Mouse (Mus musculus) bone marrow, adult 2 months (tissue): ENCODE measurements at regions not wholly inside any gene's neighbourhood (a gene's known extent, or its start where the extent isn't known, plus 50 kb on each side); places are given as distances from the start of the nearest gene placed in this dataset.
"Not testable (repeated sequence)": the region's sequence is repeated elsewhere in the genome, so short reads cannot be mapped to it uniquely, and the experiment has no call there.

ENCODE experiments used
- H3K27ac ChIP-seq: fragments of 200-500 bp; 2 replicates; pipeline ENCODE4 v1.5.1; 2012; ENCODE audit warnings: low read depth, mild to moderate bottlenecking, control low read depth, inconsistent platforms, low read length; ENCODE audit not compliant: control insufficient read depth, poor library complexity, insufficient read depth
- H3K4me1 ChIP-seq: fragments of 200-500 bp; 2 replicates; pipeline ENCODE4 v1.6.1; 2011; ENCODE audit warnings: low read length; ENCODE audit not compliant: control insufficient read depth, insufficient read depth
- H3K4me3 ChIP-seq: fragments of 200-500 bp; replicated peaks from 2 replicates; pipeline ENCODE3; 2011; ENCODE audit warnings: mild to moderate bottlenecking, low read depth, low read length, control low read depth; ENCODE audit not compliant: control insufficient read depth
- CTCF ChIP-seq: fragments of 200-500 bp; IDR thresholded peaks from 2 replicates; pipeline ENCODE4 v1.5.1; 2011; ENCODE audit warnings: low read length, control low read depth; ENCODE audit not compliant: control insufficient read depth, insufficient read depth
- POLR2A ChIP-seq: fragments of 200-500 bp; IDR thresholded peaks from 2 replicates; pipeline ENCODE4 v1.6.1; 2011; ENCODE audit warnings: low read depth, mild to moderate bottlenecking, control low read depth, low read length, borderline replicate concordance; ENCODE audit not compliant: control insufficient read depth
- WGBS: fragments of 180-500 bp; shearing (Covaris S2); methylation state at CpG from one replicate; pipeline ENCODE4 v1.1.7; 2018; 5-methylcytosine and 5-hydroxymethylcytosine counted together

GRCm38 (mm10) chr6:68370010-68370409, 834.4 kb upstream of the Tacstd2 start:
- TF ChIP-seq CTCF (no peak), POLR2A (no peak)
- Histone ChIP-seq H3K4me3 (no peak overlapping the region), H3K27ac (no peak overlapping the region), H3K4me1 (no peaks in the 10 kb centered on the region)
- WGBS, result 70% methylated on average over 6 of the region's 6 CpGs

GRCm38 (mm10) chr6:68339846-68340245, 804.2 kb upstream of the Tacstd2 start:
- 61% methylated on average over 2 of the region's 2 CpGs for WGBS
- Histone ChIP-seq H3K4me1 (no peaks in the 10 kb centered on the region), H3K27ac (no peak overlapping the region), H3K4me3 (no peak overlapping the region)
- TF ChIP-seq CTCF, result no peak
- no peak for TF ChIP-seq POLR2A

GRCm38 (mm10) chr6:68339205-68339604, 803.6 kb upstream of the Tacstd2 start:
- not testable (repeated sequence) for H3K27ac ChIP-seq, H3K4me3 ChIP-seq, H3K4me1 ChIP-seq

GRCm38 (mm10) chr6:68311409-68311808, 775.8 kb upstream of the Tacstd2 start:
- Histone ChIP-seq H3K4me3 (no peak overlapping the region), H3K4me1 (no peaks in the 10 kb centered on the region), H3K27ac (no peak overlapping the region)
- TF ChIP-seq POLR2A, result no peak

- WGBS, result 57% methylated on average over 1 of the region's 1 CpGs
- Histone ChIP-seq H3K4me1 (no peaks in the 10 kb centered on the region), H3K4me3 (no peak overlapping the region), H3K27ac (no peak overlapping the region)
- TF ChIP-seq CTCF (no peak), POLR2A (no peak)
Measured at GRCm38 (mm10) chr6:68302133-68302532, 766.5 kb upstream of the Tacstd2 start.

- no peak for TF ChIP-seq CTCF
- H3K4me1 ChIP-seq, result no peaks in the 10 kb centered on the region; the same call in 1 of the 2 replicates
- H3K27ac ChIP-seq, result no peak overlapping the region
- WGBS, result 55% methylated on average over 2 of the region's 2 CpGs
- no peak overlapping the region for H3K4me3 ChIP-seq
Measured at GRCm38 (mm10) chr6:68256725-68257124, 721.1 kb upstream of the Tacstd2 start.

GRCm38 (mm10) chr6:68256151-68256550, 720.6 kb upstream of the Tacstd2 start:
- Histone ChIP-seq H3K27ac (no peak overlapping the region), H3K4me3 (no peak overlapping the region), H3K4me1 (no peaks in the 10 kb centered on the region; the same call in 1 of the 2 replicates)
- WGBS, result 78% methylated on average over 2 of the region's 2 CpGs
- TF ChIP-seq POLR2A (no peak), CTCF (no peak)

- TF ChIP-seq POLR2A (no peak), CTCF (no peak)
- no peak overlapping the region for H3K27ac ChIP-seq
- no peaks in the 10 kb centered on the region; the same call in 1 of the 2 replicates for H3K4me1 ChIP-seq
- no peak overlapping the region for H3K4me3 ChIP-seq
Measured at GRCm38 (mm10) chr6:68252730-68253129, 717.1 kb upstream of the Tacstd2 start.

- no CpG with 5 or more reads among the region's 8 CpGs for WGBS
Measured at GRCm38 (mm10) chr6:68251320-68251719, 715.7 kb upstream of the Tacstd2 start.

GRCm38 (mm10) chr6:68250392-68250791, 714.8 kb upstream of the Tacstd2 start:
- not testable (repeated sequence) for H3K27ac ChIP-seq, H3K4me3 ChIP-seq, H3K4me1 ChIP-seq
- WGBS, result 73% methylated on average over 2 of the region's 2 CpGs

More at GRCm38 (mm10) chr6:68251320-68251719, 715.7 kb upstream of the Tacstd2 start:
- H3K27ac ChIP-seq, H3K4me1 ChIP-seq, H3K4me3 ChIP-seq: not testable (repeated sequence)

- not testable (repeated sequence) for H3K4me1 ChIP-seq, H3K27ac ChIP-seq, H3K4me3 ChIP-seq
- WGBS, result 77% methylated on average over 8 of the region's 10 CpGs
Measured at GRCm38 (mm10) chr6:68249259-68249658, 713.7 kb upstream of the Tacstd2 start.

- not testable (repeated sequence) for H3K27ac ChIP-seq, H3K4me3 ChIP-seq, H3K4me1 ChIP-seq
- WGBS, result 89% methylated on average over 19 of the region's 19 CpGs
Measured at GRCm38 (mm10) chr6:68248018-68248533, 712.5 kb upstream of the Tacstd2 start.

- H3K4me3 ChIP-seq, H3K27ac ChIP-seq, H3K4me1 ChIP-seq: not testable (repeated sequence)
- WGBS, result no CpG with 5 or more reads among the region's 8 CpGs
Measured at GRCm38 (mm10) chr6:68242749-68243148, 707.2 kb upstream of the Tacstd2 start.
